Mouse (Mus musculus) heart, embryonic 16.5 days (tissue): ENCODE data around the gene Lemd1. TPM values are rescaled to one million over a fixed set of nuclear protein-coding genes. Genes with fewer than 3 reads are reported as not detected.
A peak's percentile ranks its signal among the peaks of the same experiment; 100 is the strongest.

ENCODE experiments used
- ATAC-seq: fragments of 200-750 bp; cut with Nextera tagmentation; replicated peaks from 2 replicates; pipeline ENCODE4 v1.8.0; 2017; ENCODE audit warnings: moderate number of reproducible peaks; ENCODE audit not compliant: insufficient read depth, low FRiP score; ENCODE audit errors: extremely low read depth
- H3K27ac ChIP-seq: fragments of 300-500 bp; sonication (generic); 2 replicates; pipeline ENCODE4 v1.5.1; 2014; ENCODE audit warnings: mild to moderate bottlenecking, low read length, control low read depth, moderate library complexity
- H3K27me3 ChIP-seq: fragments of 300-500 bp; sonication (generic); 2 replicates; pipeline ENCODE4 v1.6.1; 2014; ENCODE audit warnings: low read length, mixed read lengths; ENCODE audit not compliant: control insufficient read depth, insufficient read depth
- H3K36me3 ChIP-seq: fragments of 300-500 bp; sonication (generic); 2 replicates; pipeline ENCODE4 v1.6.1; 2014; ENCODE audit not compliant: control insufficient read depth, insufficient read depth
- H3K4me1 ChIP-seq: fragments of 300-500 bp; sonication (generic); 2 replicates; pipeline ENCODE4 v1.6.1; 2014; ENCODE audit warnings: low read length, mixed read lengths; ENCODE audit not compliant: control insufficient read depth, insufficient read depth
- H3K4me2 ChIP-seq: fragments of 300-500 bp; sonication (generic); 2 replicates; pipeline ENCODE4 v1.6.1; 2014; ENCODE audit warnings: low read depth, mild to moderate bottlenecking, control low read depth, low read length
- H3K4me3 ChIP-seq: fragments of 300-500 bp; sonication (generic); 2 replicates; pipeline ENCODE4 v1.5.1; 2014; ENCODE audit warnings: mild to moderate bottlenecking, control low read depth, low read length
- H3K9ac ChIP-seq: fragments of 300-500 bp; sonication (generic); 2 replicates; pipeline ENCODE4 v1.6.1; 2014; ENCODE audit warnings: low read length, control low read depth
- H3K9me3 ChIP-seq: fragments of 300-500 bp; sonication (generic); replicated peaks from 2 replicates; pipeline ENCODE4 v1.6.1; 2016; ENCODE audit warnings: low read length; ENCODE audit not compliant: control insufficient read depth
- WGBS: fragments of 180-500 bp; shearing (Covaris S2); extraction: QIAGEN DNeasy Blood & Tissue Kit; methylation state at CpG from one replicate; pipeline ENCODE4 v1.1.7; 2014; 5-methylcytosine and 5-hydroxymethylcytosine counted together
- polyA plus RNA-seq: library from polyadenylated mRNA; unstranded; fragments of >200 nt; fragmentation: Nextera tagmentation; extraction: Ambion mirVana; gene quantifications from 2 replicates; pipeline ENCODE4 v1.2.1, GENCODE M21; 2015

Gene Lemd1
- polyA plus RNA-seq, 1 experiment from 2014 or later: not detected

- no peak overlapping the region for H3K4me2 ChIP-seq
- 56% methylated on average over 5 of the region's 5 CpGs for WGBS
- no peak overlapping the region for H3K9ac ChIP-seq
- no peaks in the 10 kb centered on the region for H3K4me1 ChIP-seq
- no peaks in the 10 kb centered on the region for H3K36me3 ChIP-seq
- H3K4me3 ChIP-seq: no peak overlapping the region
- ATAC-seq: no peak
- no peak overlapping the region for H3K27ac ChIP-seq
- H3K9me3 ChIP-seq: no peaks in the 10 kb centered on the region
- H3K27me3 ChIP-seq: no peaks in the 10 kb centered on the region
Observed at GRCm38 (mm10) chr1:132245010-132245409, 53.8 kb downstream of the Lemd1 start.

GRCm38 (mm10) chr1:132246137-132246536 lies 54.9 kb downstream of the Lemd1 start:
- Histone ChIP-seq H3K27ac (no peak overlapping the region), H3K36me3 (no peaks in the 10 kb centered on the region), H3K9ac (no peak overlapping the region), H3K9me3 (no peaks in the 10 kb centered on the region), H3K4me1 (no peaks in the 10 kb centered on the region), H3K27me3 (no peaks in the 10 kb centered on the region), H3K4me2 (no peak overlapping the region), H3K4me3 (no peak overlapping the region)
- WGBS: 33% methylated on average over 6 of the region's 6 CpGs
- ATAC-seq: peak; percentile 10; the same call in 1 of the 2 replicates

- no peak overlapping the region for H3K9ac ChIP-seq
- H3K4me3 ChIP-seq: no peak overlapping the region
- ATAC-seq: no peak
- H3K27me3 ChIP-seq: no peaks in the 10 kb centered on the region
- no peaks in the 10 kb centered on the region for H3K4me1 ChIP-seq
- H3K9me3 ChIP-seq: no peaks in the 10 kb centered on the region
- 91% methylated on average over 4 of the region's 4 CpGs for WGBS
- no peak overlapping the region for H3K4me2 ChIP-seq
- no peak overlapping the region for H3K27ac ChIP-seq
- no peaks in the 10 kb centered on the region for H3K36me3 ChIP-seq
Observed at GRCm38 (mm10) chr1:132246641-132247040, 55.4 kb downstream of the Lemd1 start.

- no peaks in the 10 kb centered on the region for H3K36me3 ChIP-seq
Observed at GRCm38 (mm10) chr1:132254467-132254866, 63.2 kb downstream of the Lemd1 start.

GRCm38 (mm10) chr1:132260331-132260730 lies 69.1 kb downstream of the Lemd1 start:
- Histone ChIP-seq H3K4me2 (no peak overlapping the region), H3K9me3 (no peaks in the 10 kb centered on the region), H3K27ac (no peak overlapping the region), H3K4me1 (no peaks in the 10 kb centered on the region), H3K36me3 (no peaks in the 10 kb centered on the region), H3K9ac (no peak overlapping the region), H3K4me3 (no peak overlapping the region), H3K27me3 (no peaks in the 10 kb centered on the region)
- no peak for ATAC-seq
- WGBS: 79% methylated on average over 1 of the region's 1 CpGs

More at GRCm38 (mm10) chr1:132254467-132254866, 63.2 kb downstream of the Lemd1 start:
- Histone ChIP-seq H3K4me2 (no peak overlapping the region), H3K9me3 (no peaks in the 10 kb centered on the region), H3K27ac (no peak overlapping the region), H3K4me3 (no peak overlapping the region), H3K27me3 (no peaks in the 10 kb centered on the region), H3K9ac (no peak overlapping the region), H3K4me1 (no peaks in the 10 kb centered on the region)
- no peak for ATAC-seq
- WGBS: 79% methylated on average over 6 of the region's 6 CpGs

- no peak overlapping the region for H3K27ac ChIP-seq
- H3K36me3 ChIP-seq: no peaks in the 10 kb centered on the region
- H3K4me1 ChIP-seq: no peaks in the 10 kb centered on the region
- no peak for ATAC-seq
- WGBS: 66% methylated on average over 5 of the region's 5 CpGs
- no peaks in the 10 kb centered on the region for H3K9me3 ChIP-seq
- no peak overlapping the region for H3K4me3 ChIP-seq
- no peaks in the 10 kb centered on the region for H3K27me3 ChIP-seq
- no peak overlapping the region for H3K9ac ChIP-seq
- H3K4me2 ChIP-seq: no peak overlapping the region
Observed at GRCm38 (mm10) chr1:132261058-132261457, 69.8 kb downstream of the Lemd1 start.

GRCm38 (mm10) chr1:132263618-132264017 lies 72.4 kb downstream of the Lemd1 start:
- Histone ChIP-seq H3K36me3 (no peaks in the 10 kb centered on the region), H3K9ac (no peak overlapping the region), H3K4me2 (no peak overlapping the region), H3K9me3 (no peaks in the 10 kb centered on the region), H3K27me3 (no peaks in the 10 kb centered on the region), H3K27ac (no peak overlapping the region), H3K4me1 (peaks cover 6% of the 10 kb centered on the region), H3K4me3 (no peak overlapping the region)
- no peak for ATAC-seq
- 72% methylated on average over 4 of the region's 4 CpGs for WGBS

- Histone ChIP-seq H3K36me3 (no peaks in the 10 kb centered on the region), H3K9ac (no peak overlapping the region), H3K4me2 (no peak overlapping the region), H3K4me1 (peaks cover 6% of the 10 kb centered on the region), H3K27me3 (no peaks in the 10 kb centered on the region), H3K9me3 (no peaks in the 10 kb centered on the region), H3K4me3 (no peak overlapping the region), H3K27ac (no peak overlapping the region)
- WGBS: 56% methylated on average over 7 of the region's 7 CpGs
- ATAC-seq: no peak
Observed at GRCm38 (mm10) chr1:132264577-132264976, 73.3 kb downstream of the Lemd1 start.

GRCm38 (mm10) chr1:132265211-132265859 lies 74.1 kb downstream of the Lemd1 start:
- 63% methylated on average over 8 of the region's 8 CpGs for WGBS
- Histone ChIP-seq H3K4me3 (no peak overlapping the region), H3K27me3 (no peaks in the 10 kb centered on the region), H3K4me2 (no peak overlapping the region), H3K9ac (no peak overlapping the region), H3K27ac (no peak overlapping the region), H3K4me1 (peaks cover 6% of the 10 kb centered on the region), H3K36me3 (no peaks in the 10 kb centered on the region), H3K9me3 (no peaks in the 10 kb centered on the region)
- no peak; the same call in 1 of the 2 replicates for ATAC-seq
